Mouse (Mus musculus) bone marrow macrophage, adult 2 months (primary cell): ENCODE results near the gene Ubap2.

Experiments used
- CTCF ChIP-seq: IDR thresholded peaks from 2 replicates; pipeline ENCODE4 v1.5.1; 2012; ENCODE audit warnings: low read depth, mild to moderate bottlenecking, low read length, moderate library complexity
- POLR2A ChIP-seq: IDR thresholded peaks from 2 replicates; pipeline ENCODE4 v1.6.1; 2012; ENCODE audit warnings: mild to moderate bottlenecking, low read depth, low read length, borderline replicate concordance

GRCm38 (mm10) chr4:41274980-41275850 is at the start of gene Ubap2:
- no peak for TF ChIP-seq POLR2A
- TF ChIP-seq CTCF, result no peak
